8 mouse cellular contexts compared by ENCODE assay signal in the genomic region with DNA sequence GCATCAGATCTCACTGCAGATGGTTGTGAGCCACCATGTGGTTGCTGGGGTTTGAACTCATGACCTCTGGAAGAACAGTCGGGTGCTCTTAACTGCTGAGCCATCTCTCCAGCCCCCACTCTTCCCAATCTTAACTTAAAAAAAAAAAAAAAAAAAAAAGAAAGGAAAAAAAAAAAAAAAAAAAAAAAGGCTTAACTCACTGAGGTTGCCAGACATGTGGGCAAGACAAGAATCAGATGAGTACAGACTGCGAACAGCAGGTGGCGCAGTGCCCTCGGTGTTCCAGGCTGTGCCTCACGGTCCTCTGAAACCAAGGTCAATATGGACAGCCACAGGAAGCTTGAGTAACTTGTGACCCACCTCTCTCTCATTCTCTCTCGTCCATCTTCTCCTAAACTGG. TPM values are rescaled to one million over a fixed set of nuclear protein-coding genes. Genes with fewer than 3 reads are reported as not detected.
DNase-seq lines count a peak whose midpoint lies in the region; ATAC-seq lines count a peak whose summit lies in the region.

No protein-coding gene starts in this region.

- no peaks in the 10 kb centered on the region for H3K9me3 ChIP-seq in forebrain, embryonic 13.5 days (replicated peaks)

- no peaks in the 10 kb centered on the region for H3K27me3 ChIP-seq in forebrain, embryonic 13.5 days

- H3K36me3 ChIP-seq in forebrain, embryonic 13.5 days (ENCODE audit: poor library complexity, severe bottlenecking): no peaks in the 10 kb centered on the region

- H3K4me2 ChIP-seq in forebrain, embryonic 13.5 days: no peak overlapping the region

- peak; percentile 41; the same call in 1 of the 2 replicates for ATAC-seq in forebrain, embryonic 13.5 days

- intact Hi-C loops in heart, postnatal 36 days (cut with DNase I): loop anchor here (1.0 to 5.0 kb wide), 3 partner anchors 43 to 214 kb away; no protein-coding TSS in a partner anchor

- H3K4me1 ChIP-seq in forebrain, embryonic 13.5 days: no peaks in the 10 kb centered on the region

- 5% methylated on average over 6 of the region's 6 CpGs for WGBS in forebrain, embryonic 13.5 days

- DNase-seq in MEL-GATA-1-ER (ENCODE audit: extremely low read depth, low read depth): peak; percentile 84
- peak; percentile 78 for DNase-seq in c-Kit-negative CD71-positive TER-119-positive erythroid progenitor cells, embryonic 14.5 days (ENCODE audit: low read depth, low spot score)
- peak; percentile 76 to 85 for DNase-seq in heart, postnatal 36 days
- peak; percentile 70 to 74 for DNase-seq in layer of hippocampus, postnatal 10 days (ENCODE audit: low spot score in 2 of 2)
- DNase-seq in lung, postnatal 25 days (ENCODE audit: low spot score): peak; percentile 87
- DNase-seq in skeletal muscle tissue, adult 2 months (ENCODE audit: low read depth, low spot score): peak; percentile 90
- DNase-seq in urinary bladder, postnatal 4 days (ENCODE audit: low spot score in 2 of 2): peak; percentile 65 to 79

- H3K4me3 ChIP-seq in forebrain, embryonic 13.5 days: no peak overlapping the region

- no peak overlapping the region for H3K27ac ChIP-seq in forebrain, embryonic 13.5 days

- no peak overlapping the region for H3K9ac ChIP-seq in forebrain, embryonic 13.5 days

RNA-seq across cellular contexts. Expression of a gene that starts 25.8 kb away (rescaled TPM):
- 8.1 and 8.5 TPM in 2 replicates for polyA plus RNA-seq in forebrain, embryonic 13.5 days (2015; fragmentation: Nextera tagmentation; extraction: Ambion mirVana)
- 10 to 100 TPM; 21.5 to 23.9 TPM for total RNA-seq in heart, postnatal 36 days (2021)
- 10 to 100 TPM; 15.8 to 16.3 TPM for total RNA-seq in layer of hippocampus, postnatal 10 days (2021)

RNA-seq across cellular contexts. Expression of a gene that starts 48.2 kb away (rescaled TPM):
- 109 and 119 TPM in 2 replicates for polyA plus RNA-seq in forebrain, embryonic 13.5 days (2015; fragmentation: Nextera tagmentation; extraction: Ambion mirVana)
- over 10,000 TPM; 11,452 to 11,878 TPM for total RNA-seq in heart, postnatal 36 days (2021)
- total RNA-seq in layer of hippocampus, postnatal 10 days (2021): 100 to 1,000 TPM; 195 to 211 TPM

RNA-seq across cellular contexts. Expression of a gene that starts 55.2 kb away (rescaled TPM):
- 470 and 585 TPM in 2 replicates for polyA plus RNA-seq in forebrain, embryonic 13.5 days (2015; fragmentation: Nextera tagmentation; extraction: Ambion mirVana)
- 100 to 1,000 TPM; 175 to 183 TPM for total RNA-seq in heart, postnatal 36 days (2021)
- total RNA-seq in layer of hippocampus, postnatal 10 days (2021): 10 to 100 TPM; 45.4 to 52.1 TPM

Comparison
In these comparisons a context has a peak if more than half of its experiments do, and no peak if none do; other contexts are left out.
1. RNA of a gene that starts 48.2 kb away (total RNA-seq): 11,452 to 11,878 TPM in heart, postnatal 36 days; 195 to 211 TPM in layer of hippocampus, postnatal 10 days; every median in the first group is over 10 times any median in the second.
2. Peak in every context shown above with its lines, with median percentiles within 50 percentile points of each other: DNase-seq.